Mouse (Mus musculus) stomach, postnatal 0 days (tissue): ENCODE data around the gene Notch1.

Experiments used
- CTCF ChIP-seq: IDR thresholded peaks from 2 replicates; pipeline ENCODE4 v1.5.1; 2016; ENCODE audit warnings: antibody characterized with exemption, low read depth, mild to moderate bottlenecking, moderate library complexity
- EP300 ChIP-seq: optimal IDR thresholded peaks from 2 replicates; pipeline ENCODE3; 2016; ENCODE audit warnings: antibody characterized with exemption

GRCm38 (mm10) chr2:26460097-26460646, 56.3 kb downstream of the Notch1 start:
- no peak for TF ChIP-seq CTCF
- TF ChIP-seq EP300 = no peak
